Mouse (Mus musculus): ENCODE measurements around the gene Pirt. TPM values are rescaled to one million over a fixed set of nuclear protein-coding genes. Genes with fewer than 3 reads are reported as not detected.

Pirt gene
- total RNA-seq, 2 experiments from 2014 or later: 1.7 to 2.1 TPM

- no peak for DNase-seq (ENCODE audit: low spot score in 2 of 2)
These were observed 33.5 kb downstream of the Pirt start for GRCm38 (mm10) chr11:66945224-66945767.

- no peak for DNase-seq (ENCODE audit: low spot score in 2 of 2)
These were observed 34.7 kb downstream of the Pirt start for GRCm38 (mm10) chr11:66946521-66946920.

DNA sequence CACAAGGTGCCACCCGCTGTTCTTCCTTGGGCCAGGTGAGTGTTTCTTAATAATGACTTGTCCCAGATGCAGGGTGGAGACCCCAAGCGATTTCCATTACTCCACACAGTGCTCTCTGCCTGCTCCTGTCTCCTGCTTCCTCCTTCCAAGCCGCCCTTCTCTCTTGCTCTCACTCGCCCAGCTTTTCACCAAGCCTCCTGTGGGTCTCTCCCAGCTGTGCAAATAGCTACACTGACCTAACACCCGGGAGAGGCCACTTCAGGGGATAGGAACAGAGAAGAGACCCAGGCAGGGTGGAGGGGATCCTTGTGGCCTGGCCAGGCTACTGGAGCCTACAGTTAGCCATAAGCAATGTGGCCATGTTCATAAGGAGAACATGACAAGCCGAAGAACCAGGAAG, 35.1 kb downstream of the Pirt start:
- no peak for DNase-seq (ENCODE audit: low spot score in 2 of 2)

GRCm38 (mm10) chr11:66956303-66956702, 44.5 kb downstream of the Pirt start, which contains the start of gene Tmem238l:
Gene Tmem238l (plus strand): TSS chr11:66956638.
- DNase-seq (ENCODE audit: low spot score in 2 of 2): no peak

- DNase-seq (ENCODE audit: low spot score in 2 of 2): no peak
These were observed 49.0 kb downstream of the Pirt start for GRCm38 (mm10) chr11:66960797-66961196.

DNA sequence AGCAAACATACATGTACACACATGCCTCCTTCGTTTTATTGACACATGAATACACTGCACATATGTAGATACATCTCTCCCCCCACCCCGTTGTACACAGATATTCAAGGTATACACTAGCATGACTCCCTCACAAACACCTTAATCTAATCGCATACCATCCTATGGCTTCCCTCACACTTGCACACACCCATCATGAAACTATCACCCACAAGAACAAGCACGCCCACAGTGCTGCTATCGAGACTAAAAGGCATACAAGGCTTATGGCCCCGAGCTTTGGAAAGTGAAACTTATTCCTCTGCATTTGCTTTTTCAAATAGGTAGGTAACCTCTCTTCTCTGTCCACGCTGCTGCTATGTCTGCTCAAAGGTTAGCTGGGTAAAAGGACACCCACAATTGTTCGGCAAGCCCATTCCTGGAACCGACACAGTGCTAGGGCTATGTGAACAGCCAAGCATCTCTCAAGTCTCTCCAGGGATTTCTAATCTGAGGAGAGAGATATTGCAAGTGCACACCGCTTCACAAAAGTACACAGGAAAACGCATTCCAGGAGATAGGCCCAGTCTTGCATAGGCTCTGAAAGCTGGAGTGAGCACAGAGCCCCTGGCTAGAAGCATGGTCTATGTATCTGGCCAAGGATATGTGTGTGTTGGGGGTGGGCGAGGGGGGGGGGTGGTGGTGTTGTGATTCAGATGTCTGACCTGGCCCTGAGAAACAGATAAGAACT, 49.8 kb downstream of the Pirt start:
- no peak for DNase-seq (ENCODE audit: low spot score in 2 of 2)

DNA sequence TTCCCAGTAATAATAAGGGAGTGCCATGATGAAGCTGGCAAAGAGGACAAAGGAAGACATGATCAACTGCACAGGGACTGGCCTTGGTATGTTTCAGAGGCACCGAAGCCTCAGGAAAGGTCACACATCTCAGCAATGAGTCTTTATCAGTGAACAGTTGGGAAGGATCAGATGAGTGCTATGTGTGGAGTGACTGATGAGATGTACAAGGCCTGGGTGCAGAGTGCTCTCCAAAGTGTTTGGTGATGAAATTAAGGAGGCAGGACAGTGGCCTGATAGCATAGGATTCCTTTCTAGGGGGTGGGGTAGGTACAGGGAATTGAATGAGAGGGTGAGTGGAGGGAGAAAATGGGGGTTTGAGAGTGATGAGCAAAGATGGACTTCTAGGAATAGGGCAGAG, 51.7 kb downstream of the Pirt start:
- no peak for DNase-seq (ENCODE audit: low spot score in 2 of 2)

DNA sequence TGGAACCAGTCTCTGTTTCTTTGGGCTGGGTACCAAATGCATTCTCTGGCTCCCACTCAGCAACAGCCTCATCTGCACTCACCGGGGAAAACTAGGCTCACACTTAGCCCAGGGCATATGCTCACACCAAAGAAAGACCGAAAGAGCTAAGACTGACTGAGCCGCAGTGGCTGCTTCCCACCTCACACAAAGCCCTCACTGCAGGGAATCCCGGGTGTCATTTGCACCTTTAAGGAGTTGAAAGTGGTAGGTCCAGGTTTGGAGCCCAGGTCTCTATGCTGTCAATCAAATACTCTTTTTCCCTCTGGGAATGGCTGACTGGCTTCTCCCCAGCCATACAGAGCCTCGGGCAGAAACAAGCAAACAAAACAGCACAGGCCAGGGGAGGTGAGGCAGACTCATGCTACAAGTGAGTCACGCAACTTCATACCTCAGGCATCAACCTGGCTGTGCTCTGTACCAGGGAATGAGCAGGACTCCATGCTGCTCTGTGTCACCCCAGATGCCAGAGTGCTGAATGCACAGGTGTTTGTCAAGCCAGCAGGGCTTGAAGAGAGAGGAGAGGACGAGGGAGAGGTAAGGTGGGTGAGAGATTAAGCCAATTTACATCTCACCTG, 54.8 kb downstream of the Pirt start:
- DNase-seq (ENCODE audit: low spot score in 2 of 2): no peak

DNA sequence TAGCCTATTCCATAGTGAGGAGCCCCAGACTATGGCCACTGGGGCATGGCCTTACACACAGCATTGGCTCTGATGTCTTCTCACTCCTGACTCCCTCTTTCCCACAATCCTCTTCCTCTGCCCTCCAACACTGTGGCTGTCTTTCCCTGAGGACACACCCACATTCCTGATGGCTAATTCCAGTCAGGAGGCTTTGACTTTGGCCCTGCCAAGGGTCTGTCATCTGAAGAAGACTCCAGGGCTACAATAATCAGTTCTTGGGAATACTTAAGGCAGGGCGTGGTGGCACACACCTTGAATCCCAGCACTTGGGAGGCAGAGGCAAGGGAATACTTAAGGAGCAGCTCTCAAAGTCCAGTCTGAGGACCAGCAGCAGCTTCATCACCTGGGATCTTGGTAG, 56.8 kb downstream of the Pirt start:
- DNase-seq (ENCODE audit: low spot score in 2 of 2): no peak

GRCm38 (mm10) chr11:66973507-66973906, 61.7 kb downstream of the Pirt start:
- DNase-seq (ENCODE audit: low spot score in 2 of 2): no peak

GRCm38 (mm10) chr11:66975606-66976330, 64.0 kb downstream of the Pirt start:
- DNase-seq (ENCODE audit: low spot score in 2 of 2): no peak

Other genes with a start within 250 kb of the Pirt start
- not detected for gene Tmem238l, start 44.7 kb downstream of the Pirt start, total RNA-seq (2021)
- gene Tmem220, start 113.2 kb downstream of the Pirt start, total RNA-seq (2021): under 1 TPM; 0.61 to 0.67 TPM
- 10 to 100 TPM; 21.1 to 23.0 TPM for gene Adprm, start 140.6 kb downstream of the Pirt start, total RNA-seq (2021)
- 10 to 100 TPM; 10.3 TPM for gene Sco1, start 140.7 kb downstream of the Pirt start, total RNA-seq (2021)
- gene Myh3, start 166.3 kb downstream of the Pirt start, total RNA-seq (2021): under 1 TPM; 0.57 to 0.61 TPM

Measured in layer of hippocampus, adult 18-20 months (tissue).